Mouse (Mus musculus) Patski (cell line): ENCODE data around the gene Fshr. TPM values are rescaled to one million over a fixed set of nuclear protein-coding genes. Genes with fewer than 3 reads are reported as not detected.

ENCODE experiments used
- ATAC-seq: fragments of 100-300 bp; one replicate; pipeline ENCODE4 v1.8.0; 2021
- CTCF ChIA-PET: fragments of 350-600 bp; sonication (Branson Sonifier 250); formaldehyde crosslinking; loops from one replicate; lab custom pipeline; 2022; ENCODE audit warnings: inconsistent platforms; lab: Charles Lee
- POLR2A ChIA-PET: fragments of 350-600 bp; sonication (Branson Sonifier 250); formaldehyde crosslinking; loops from one replicate; lab custom pipeline; 2022; ENCODE audit warnings: antibody characterized with exemption, inconsistent platforms; lab: Charles Lee
- DNase-seq: peaks from one replicate; pipeline ENCODE4 v3.0.0-alpha.2; 2011; ENCODE audit warnings: low read depth, low spot score
- H3K27me3 ChIP-seq: fragments of 371-371 bp; one replicate; pipeline ENCODE4 v1.5.1; 2021
- CTCF ChIP-seq: fragments of 100-300 bp; IDR thresholded peaks from one replicate; pipeline ENCODE4 v1.5.1; 2021
- in situ Hi-C: fragments of 300-500 bp; cut with MboI; formaldehyde crosslinking; loops from 3 replicates; pipeline ENCODE4 v1.11.1; 2018; ENCODE audit warnings: low pct_unique_long_range_greater_than_20kb, mixed read lengths
- polyA plus RNA-seq: library from polyadenylated mRNA; unstranded; gene quantifications from one replicate; pipeline ENCODE4 v1.2.3, GENCODE M21; 2021

The Fshr gene
- polyA plus RNA-seq, 1 experiment from 2014 or later: not detected

- ChIA-PET CTCF (no interaction called here), POLR2A (no interaction called here)
- no peaks in the 10 kb centered on the region for H3K27me3 ChIP-seq
- ATAC-seq (no peak), DNase-seq (no peak)
- TF ChIP-seq CTCF: no peak
- in situ Hi-C loops: no loop called here
These were observed 167.5 kb downstream of the Fshr start for GRCm38 (mm10) chr17:89032981-89033380.

GRCm38 (mm10) chr17:89019518-89019917 lies 181.0 kb downstream of the Fshr start:
- DNase-seq: no peak
- ChIA-PET POLR2A (no interaction called here), CTCF (interaction anchor here (1.2 kb wide), 1 partner anchor 20 kb away, joined by 3 read pairs; no protein-coding TSS in a partner anchor)
- no peak for TF ChIP-seq CTCF
- ATAC-seq: no peak
- in situ Hi-C loops: no loop called here
- H3K27me3 ChIP-seq: no peaks in the 10 kb centered on the region

DNA sequence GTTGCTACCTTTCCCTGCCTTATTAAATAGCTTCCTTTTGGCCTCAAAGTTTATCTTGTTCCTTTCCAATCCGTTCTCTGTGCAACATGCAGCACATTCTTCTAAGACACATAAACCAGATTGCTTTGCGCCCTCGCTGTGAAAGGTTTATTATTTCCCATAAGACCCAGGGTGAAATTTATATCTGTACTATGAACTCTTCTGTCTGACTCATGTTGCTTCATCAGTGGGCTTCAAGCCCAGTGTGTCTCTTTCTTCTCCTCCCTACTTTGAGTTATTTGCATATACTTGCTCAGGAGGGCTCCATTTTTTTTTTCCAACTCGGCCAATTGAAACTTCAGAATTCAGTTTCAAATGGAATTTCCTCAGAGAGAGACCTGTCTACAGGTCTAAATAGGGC lies 183.5 kb downstream of the Fshr start:
- ChIA-PET CTCF (no interaction called here), POLR2A (no interaction called here)
- ATAC-seq (no peak), DNase-seq (no peak)
- no peak for TF ChIP-seq CTCF
- in situ Hi-C loops: no loop called here
- no peaks in the 10 kb centered on the region for H3K27me3 ChIP-seq

GRCm38 (mm10) chr17:89013691-89014090 lies 186.8 kb downstream of the Fshr start:
- no peak for TF ChIP-seq CTCF
- ATAC-seq (no peak), DNase-seq (no peak)
- CTCF ChIA-PET: no interaction called here
- no peaks in the 10 kb centered on the region for H3K27me3 ChIP-seq
- in situ Hi-C loops: no loop called here
- POLR2A ChIA-PET: no interaction called here

- TF ChIP-seq CTCF: no peak
- in situ Hi-C loops: no loop called here
- POLR2A ChIA-PET: interaction anchor here (1.1 kb wide), 1 partner anchor 21 kb away, joined by 3 read pairs; no protein-coding TSS in a partner anchor
- CTCF ChIA-PET: interaction anchor here (0.9 kb wide), 1 partner anchor 14 kb away, joined by 4 read pairs; no protein-coding TSS in a partner anchor
- DNase-seq (no peak), ATAC-seq (no peak)
- H3K27me3 ChIP-seq: no peaks in the 10 kb centered on the region
These were observed 191.4 kb downstream of the Fshr start for GRCm38 (mm10) chr17:89009117-89009516.

DNA sequence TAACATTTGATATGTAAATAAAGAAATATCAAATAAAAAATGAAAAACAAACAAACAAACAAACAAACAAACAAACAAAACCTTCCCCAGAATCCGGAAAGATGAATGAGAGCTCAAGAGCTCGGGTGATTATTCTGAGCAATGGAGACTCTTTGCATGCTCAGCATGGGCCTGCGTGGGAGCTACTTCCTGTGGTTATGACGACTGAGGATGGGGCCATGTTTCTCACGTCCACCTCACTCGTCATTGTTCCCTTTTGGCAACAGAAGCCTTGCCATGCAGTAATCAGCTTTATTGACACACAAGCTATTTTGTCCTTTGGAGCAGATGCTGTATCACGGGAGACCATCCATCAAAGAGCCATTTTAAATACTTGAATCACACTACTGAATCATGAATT lies 191.8 kb downstream of the Fshr start:
- ChIA-PET POLR2A (no interaction called here), CTCF (interaction anchor here (0.9 kb wide), 1 partner anchor 14 kb away, joined by 4 read pairs; no protein-coding TSS in a partner anchor)
- no peak for ATAC-seq
- in situ Hi-C loops: no loop called here
- no peak for TF ChIP-seq CTCF
- H3K27me3 ChIP-seq: no peaks in the 10 kb centered on the region
- no peak for DNase-seq

DNA sequence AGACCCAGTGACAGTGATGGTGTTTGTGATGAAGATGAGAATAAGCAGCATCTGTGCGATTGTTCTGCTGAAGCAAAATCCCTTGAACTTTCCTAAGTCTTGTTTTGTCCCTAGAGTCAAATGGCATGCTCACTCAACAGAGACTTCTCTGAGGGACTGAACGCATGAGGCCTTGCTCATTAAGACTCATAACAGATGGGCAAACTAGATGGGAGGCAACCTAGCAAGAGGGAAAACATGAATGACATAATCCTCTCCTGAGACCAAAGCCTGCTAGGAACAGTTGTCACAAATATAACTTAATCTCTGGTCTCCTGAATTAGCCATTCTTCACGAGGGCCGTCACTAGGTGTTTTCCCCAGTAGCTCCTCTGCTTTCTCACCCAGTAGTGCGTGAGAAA lies 194.5 kb downstream of the Fshr start:
- no peak for TF ChIP-seq CTCF
- H3K27me3 ChIP-seq: no peaks in the 10 kb centered on the region
- POLR2A ChIA-PET: no interaction called here
- CTCF ChIA-PET: no interaction called here
- DNase-seq: no peak
- no peak for ATAC-seq
- in situ Hi-C loops: no loop called here

DNA sequence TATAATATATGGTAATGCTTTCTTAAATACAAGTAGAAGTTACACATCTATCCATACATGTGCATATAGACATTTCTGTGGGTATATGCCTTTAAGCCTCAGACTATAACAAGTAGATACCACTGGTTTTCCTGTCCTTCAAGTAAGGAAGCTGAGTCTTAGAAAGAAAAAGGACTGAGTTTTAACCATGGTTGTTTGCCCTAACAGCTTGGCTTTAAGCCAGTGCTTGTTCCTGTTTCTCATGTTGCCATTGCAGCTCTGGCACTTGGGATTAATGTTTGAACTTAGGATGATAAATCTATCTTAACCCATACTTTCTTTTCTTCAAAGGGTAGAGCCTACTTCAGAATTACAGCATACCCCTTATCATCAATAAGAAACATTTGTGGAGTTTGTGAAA lies 200.6 kb downstream of the Fshr start:
- ChIA-PET POLR2A (no interaction called here), CTCF (no interaction called here)
- H3K27me3 ChIP-seq: no peaks in the 10 kb centered on the region
- DNase-seq: no peak
- no peak for TF ChIP-seq CTCF
- in situ Hi-C loops: no loop called here
- ATAC-seq: no peak

DNA sequence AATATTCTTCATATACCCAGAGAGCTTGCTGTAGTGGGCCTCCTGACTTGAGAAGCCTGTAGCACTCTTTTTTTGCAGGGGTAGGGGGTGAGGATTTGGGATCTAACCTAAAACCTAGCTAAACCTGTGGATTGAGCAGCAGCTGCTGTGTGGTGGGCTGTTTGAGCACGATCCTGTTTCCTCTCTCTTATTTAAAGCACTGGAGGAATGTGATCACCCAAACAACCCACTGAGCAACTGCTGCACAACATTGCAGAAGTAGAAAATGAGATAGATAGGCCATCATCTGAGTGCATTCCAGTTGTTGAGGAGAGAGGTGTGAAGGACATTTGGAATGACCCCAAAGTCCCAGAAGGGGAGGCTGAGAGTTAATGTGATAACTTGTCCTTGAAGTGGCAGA lies 202.2 kb downstream of the Fshr start:
- DNase-seq: no peak
- POLR2A ChIA-PET: no interaction called here
- no peak for TF ChIP-seq CTCF
- no peak for ATAC-seq
- CTCF ChIA-PET: no interaction called here
- in situ Hi-C loops: no loop called here
- no peaks in the 10 kb centered on the region for H3K27me3 ChIP-seq

DNA sequence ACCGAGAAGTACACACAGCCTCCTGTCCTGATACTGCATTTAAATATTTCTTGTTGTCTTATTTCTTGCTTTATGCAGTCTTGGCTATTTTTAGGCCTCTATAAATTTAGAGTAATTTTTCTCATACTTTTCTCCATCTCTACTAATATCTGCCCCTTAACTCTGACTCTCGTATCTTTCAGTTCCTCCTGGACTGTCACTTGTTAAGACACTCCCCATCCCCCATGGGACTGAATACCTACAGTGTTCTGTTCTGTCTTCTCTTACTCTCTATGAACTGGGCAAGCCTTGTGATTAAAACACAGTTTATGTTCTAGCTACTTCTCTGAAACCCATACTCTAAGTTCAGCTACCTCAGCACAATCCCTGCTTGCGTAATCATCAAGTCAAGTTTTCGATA lies 209.2 kb downstream of the Fshr start:
- ChIA-PET CTCF (no interaction called here), POLR2A (no interaction called here)
- no peaks in the 10 kb centered on the region for H3K27me3 ChIP-seq
- in situ Hi-C loops: no loop called here
- DNase-seq (no peak), ATAC-seq (no peak)
- TF ChIP-seq CTCF: no peak

- in situ Hi-C loops: no loop called here
- DNase-seq (no peak), ATAC-seq (no peak)
- H3K27me3 ChIP-seq: no peaks in the 10 kb centered on the region
- POLR2A ChIA-PET: no interaction called here
- no peak for TF ChIP-seq CTCF
- CTCF ChIA-PET: interaction anchor here (1.2 kb wide), 1 partner anchor 26 kb away, joined by 4 read pairs; no protein-coding TSS in a partner anchor
These were observed 219.6 kb downstream of the Fshr start for GRCm38 (mm10) chr17:88980708-88981355.

DNA sequence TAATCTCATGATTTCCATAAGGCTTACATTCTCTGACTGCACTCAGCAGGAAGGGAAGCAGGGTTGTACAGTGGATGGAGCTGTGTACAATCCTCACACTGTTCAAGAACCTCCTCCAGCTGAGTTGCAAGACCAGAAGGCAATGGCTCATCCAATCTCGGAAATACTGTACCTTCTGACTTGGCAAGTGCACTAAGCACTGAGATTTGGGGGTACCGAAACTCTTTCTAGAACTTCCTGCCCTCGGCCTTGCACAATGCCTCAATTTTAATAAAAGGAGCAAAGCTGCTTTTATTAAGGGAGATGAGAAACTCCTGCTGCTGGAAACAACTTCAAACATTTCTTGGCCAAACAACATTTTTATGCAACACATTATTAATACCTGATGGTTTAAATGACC lies 225.9 kb downstream of the Fshr start:
- in situ Hi-C loops: no loop called here
- ATAC-seq (no peak), DNase-seq (no peak)
- POLR2A ChIA-PET: no interaction called here
- CTCF ChIA-PET: no interaction called here
- no peaks in the 10 kb centered on the region for H3K27me3 ChIP-seq
- TF ChIP-seq CTCF: no peak
